Comparison of ENCODE assay signal across 8 mouse cellular contexts in genomic region chr2:25365091-25365761, GRCm38 (mm10). TPM values are rescaled to one million over a fixed set of nuclear protein-coding genes. Genes with fewer than 3 reads are reported as not detected.
DNase-seq lines count a peak whose midpoint lies in the region; ATAC-seq and TF ChIP-seq lines count a peak whose summit lies in the region.

Uap1l1 (minus strand) TSS chr2:25365682.

- H3K27ac ChIP-seq in forebrain, embryonic 14.5 days (ENCODE audit: low read depth, low read length), result no peak within 1 kb of the TSS
- no peak within 1 kb of the TSS; the same call in 1 of the 2 replicates for H3K27ac ChIP-seq in lung, embryonic 14.5 days (ENCODE audit: low read depth)
- H3K27ac ChIP-seq in neural tube, embryonic 15.5 days (replicated peaks), result peak within 1 kb of the TSS; percentile 46; the same call in 1 of the 2 replicates

- H3K4me2 ChIP-seq in forebrain, embryonic 14.5 days (ENCODE audit: low read length), result peak within 1 kb of the TSS; percentile 98
- peak within 1 kb of the TSS; percentile 98 for H3K4me2 ChIP-seq in lung, embryonic 14.5 days
- peak within 1 kb of the TSS; percentile 99 for H3K4me2 ChIP-seq in neural tube, embryonic 15.5 days

- TF ChIP-seq CTCF in lung, embryonic 14.5 days (IDR thresholded peaks at IDR 0.05; ENCODE audit: low read depth), result no peak

- H3K27me3 ChIP-seq in forebrain, embryonic 14.5 days (replicated peaks; ENCODE audit: control insufficient read depth, insufficient read depth, low read length), result peaks cover 22% of the 10 kb centered on the region
- H3K27me3 ChIP-seq in lung, embryonic 14.5 days (ENCODE audit: insufficient read depth, low read length), result 0 out of 2 replicates have a peak, but pooled peaks cover 3% of the 10 kb centered on the region
- H3K27me3 ChIP-seq in neural tube, embryonic 15.5 days (replicated peaks), result peaks cover 35% of the 10 kb centered on the region

- peak; percentile 85 for ATAC-seq in forebrain, embryonic 14.5 days
- peak; percentile 91 for ATAC-seq in lung, embryonic 14.5 days (ENCODE audit: insufficient read depth)
- ATAC-seq in neural tube, embryonic 15.5 days (ENCODE audit: low FRiP score), result peak; percentile 79

- H3K4me1 ChIP-seq in forebrain, embryonic 14.5 days (ENCODE audit: control insufficient read depth, insufficient read depth, low read length), result no peaks in the 10 kb centered on the region
- 0 out of 2 replicates have a peak, but pooled peaks cover 3% of the 10 kb centered on the region for H3K4me1 ChIP-seq in lung, embryonic 14.5 days (ENCODE audit: insufficient read depth)
- peaks cover 14% of the 10 kb centered on the region for H3K4me1 ChIP-seq in neural tube, embryonic 15.5 days

- peak within 1 kb of the TSS; percentile 68 for H3K9ac ChIP-seq in forebrain, embryonic 14.5 days (ENCODE audit: low read length)
- peak within 1 kb of the TSS; percentile 58 for H3K9ac ChIP-seq in lung, embryonic 14.5 days
- peak within 1 kb of the TSS; percentile 64 for H3K9ac ChIP-seq in neural tube, embryonic 15.5 days (replicated peaks)

- H3K9me3 ChIP-seq in forebrain, embryonic 14.5 days (replicated peaks; ENCODE audit: control insufficient read depth, low read length), result no peaks in the 10 kb centered on the region
- no peaks in the 10 kb centered on the region for H3K9me3 ChIP-seq in lung, embryonic 14.5 days (ENCODE audit: low read depth, low read length)
- no peaks in the 10 kb centered on the region for H3K9me3 ChIP-seq in neural tube, embryonic 15.5 days (replicated peaks)

- H3K4me3 ChIP-seq in forebrain, embryonic 14.5 days (ENCODE audit: low read depth, low read length), result peak within 1 kb of the TSS; percentile 46
- peak within 1 kb of the TSS; percentile 63 for H3K4me3 ChIP-seq in lung, embryonic 14.5 days (ENCODE audit: low read depth, low read length)
- peak within 1 kb of the TSS; percentile 57 for H3K4me3 ChIP-seq in neural tube, embryonic 15.5 days (replicated peaks)

- peak; percentile 75 for DNase-seq in CD4-positive, CD25-positive, alpha-beta regulatory T cell, adult 2 months (ENCODE audit: low read depth, low spot score)
- peak; percentile 76 for DNase-seq in brain, adult 2 months (ENCODE audit: low read depth, low spot score)
- DNase-seq in forebrain, embryonic 14.5 days (ENCODE audit: low spot score), result peak; percentile 63
- peak; percentile 74 for DNase-seq in heart, postnatal 25 days (ENCODE audit: low spot score)
- peak; percentile 48 to 54 for DNase-seq in layer of hippocampus, adult 18-20 months (ENCODE audit: low spot score in 2 of 2)
- DNase-seq in lung, embryonic 14.5 days, result peak; percentile 89
- DNase-seq in testis, postnatal 10 days (ENCODE audit: low spot score), result peak; percentile 89

- H3K36me3 ChIP-seq in forebrain, embryonic 14.5 days (ENCODE audit: control insufficient read depth, insufficient read depth, low read length), result no peaks in the 10 kb centered on the region
- no peaks in the 10 kb centered on the region for H3K36me3 ChIP-seq in lung, embryonic 14.5 days (ENCODE audit: insufficient read depth)
- H3K36me3 ChIP-seq in neural tube, embryonic 15.5 days, result no peaks in the 10 kb centered on the region

- WGBS in forebrain, embryonic 14.5 days, result 1% methylated on average over 51 of the region's 54 CpGs
- under 1% methylated on average over 54 of the region's 54 CpGs for WGBS in lung, embryonic 14.5 days
- 0% methylated on average over 53 of the region's 54 CpGs for WGBS in neural tube, embryonic 15.5 days

- intact Hi-C loops in heart, postnatal 25 days (cut with DNase I), result no loop called here

RNA-seq across cellular contexts. Expression of gene Uap1l1, which starts in this region (rescaled TPM):
- 5.8 and 7.8 TPM in 2 replicates for polyA plus RNA-seq in forebrain, embryonic 14.5 days (2014; fragmentation: Nextera tagmentation; extraction: Ambion mirVana)
- total RNA-seq in heart, postnatal 25 days (2021), result 1 to 10 TPM; 4.0 to 6.1 TPM
- total RNA-seq in layer of hippocampus, adult 18-20 months (2021), result 10 to 100 TPM; 15.6 to 19.1 TPM
- 17.4 and 20.1 TPM in 2 replicates for polyA plus RNA-seq in lung, embryonic 14.5 days (2014; fragmentation: Nextera tagmentation; extraction: Ambion mirVana)
- 8.5 and 14.0 TPM in 2 replicates for polyA plus RNA-seq in neural tube, embryonic 15.5 days (2015; fragmentation: Nextera tagmentation; extraction: Ambion mirVana)
